Comparison of ENCODE assay signal across 29 mouse cellular contexts in genomic region chr3:106998370-106998769, GRCm38 (mm10). TPM values are rescaled to one million over a fixed set of nuclear protein-coding genes. Genes with fewer than 3 reads are reported as not detected.
DNase-seq lines count a peak whose midpoint lies in the region; ATAC-seq lines count a peak whose summit lies in the region.
"Had no signal": no experiment of that assay in that cellular context is flagged by ENCODE, and none has a peak within 500 bp of the region (broad histone marks: within the 10 kb centered on the region; RNA-seq: fewer than 3 reads in every experiment).

No protein-coding gene starts in this region.

- H3K27me3 ChIP-seq in forebrain, embryonic 12.5 days: no peaks in the 10 kb centered on the region
- H3K27me3 ChIP-seq in forebrain, embryonic 10.5 days (ENCODE audit: poor library complexity, severe bottlenecking): no peaks in the 10 kb centered on the region
- no peaks in the 10 kb centered on the region for H3K27me3 ChIP-seq in forebrain, embryonic 15.5 days
- H3K27me3 ChIP-seq: CH12.LX; embryonic facial prominence, embryonic 13.5 days; heart, embryonic 13.5 days had no signal

- no peak overlapping the region for H3K4me3 ChIP-seq in forebrain, embryonic 12.5 days (replicated peaks)
- no peak overlapping the region for H3K4me3 ChIP-seq in forebrain, embryonic 10.5 days
- H3K4me3 ChIP-seq in forebrain, embryonic 15.5 days: no peak overlapping the region
- H3K4me3 ChIP-seq: embryonic facial prominence, embryonic 10.5 days; embryonic facial prominence, embryonic 13.5 days; erythroblast, embryonic 14.5 days; heart, adult 2 months; heart, embryonic 10.5 days; heart, embryonic 13.5 days had no signal

- no peaks in the 10 kb centered on the region for H3K9me3 ChIP-seq in forebrain, embryonic 12.5 days
- H3K9me3 ChIP-seq in forebrain, embryonic 10.5 days: no peaks in the 10 kb centered on the region
- no peaks in the 10 kb centered on the region for H3K9me3 ChIP-seq in forebrain, embryonic 15.5 days
- H3K9me3 ChIP-seq: embryonic facial prominence, embryonic 10.5 days; embryonic facial prominence, embryonic 13.5 days; G1E; heart, embryonic 10.5 days; heart, embryonic 13.5 days had no signal

- no peak overlapping the region for H3K9ac ChIP-seq in forebrain, embryonic 12.5 days
- no peak overlapping the region for H3K9ac ChIP-seq in forebrain, embryonic 15.5 days (replicated peaks)
- H3K9ac ChIP-seq: embryonic facial prominence, embryonic 13.5 days; heart, embryonic 13.5 days; hindbrain, embryonic 14.5 days had no signal

- H3K4me2 ChIP-seq in forebrain, embryonic 12.5 days: no peak overlapping the region
- no peak overlapping the region for H3K4me2 ChIP-seq in forebrain, embryonic 15.5 days (replicated peaks)
- H3K4me2 ChIP-seq: embryonic facial prominence, embryonic 13.5 days; heart, embryonic 13.5 days; hindbrain, embryonic 14.5 days had no signal

- H3K36me3 ChIP-seq in forebrain, embryonic 12.5 days (replicated peaks): no peaks in the 10 kb centered on the region
- no peaks in the 10 kb centered on the region for H3K36me3 ChIP-seq in forebrain, embryonic 10.5 days (replicated peaks)
- no peaks in the 10 kb centered on the region for H3K36me3 ChIP-seq in forebrain, embryonic 15.5 days
- H3K36me3 ChIP-seq: embryonic facial prominence, embryonic 10.5 days; embryonic facial prominence, embryonic 13.5 days; G1E; heart, embryonic 10.5 days; heart, embryonic 13.5 days had no signal

- H3K4me1 ChIP-seq in forebrain, embryonic 12.5 days: peaks cover 2% of the 10 kb centered on the region; the same call in 1 of the 2 replicates
- no peaks in the 10 kb centered on the region for H3K4me1 ChIP-seq in forebrain, embryonic 10.5 days
- H3K4me1 ChIP-seq in forebrain, embryonic 15.5 days: peaks cover 22% of the 10 kb centered on the region
- H3K4me1 ChIP-seq: embryonic facial prominence, embryonic 10.5 days; embryonic facial prominence, embryonic 13.5 days; heart, embryonic 10.5 days; heart, embryonic 13.5 days had no signal

- peak; percentile 50; the same call in 1 of the 2 replicates for ATAC-seq in forebrain, embryonic 12.5 days (ENCODE audit: low FRiP score)
- ATAC-seq in forebrain, embryonic 15.5 days (replicated peaks): peak; percentile 84
- ATAC-seq: intestine, postnatal 0 days; Patski had no signal

- DNase-seq in forebrain, embryonic 10.5 days (ENCODE audit: extremely low spot score, low spot score): no peak
- peak; percentile 34 for DNase-seq in brain, adult 2 months (ENCODE audit: low read depth, low spot score)
- DNase-seq in ovary, adult 18-20 months (ENCODE audit: low spot score): no peak
- DNase-seq in testis, postnatal 10 days (ENCODE audit: low spot score): no peak
- DNase-seq: adrenal gland, postnatal 10 days; adrenal gland, postnatal 36 days; cerebellum, adult 11-12 months; cerebellum, adult 8-10 months; cerebellum, postnatal 10 days; cerebellum, postnatal 36 days; embryo, embryonic 11 days; gastrocnemius, postnatal 10 days; gastrocnemius, postnatal 36 days; heart, adult 2 months; heart, postnatal 14 days; heart, postnatal 4 days; kidney, adult 2 months had no signal

- 61% methylated on average over 1 of the region's 1 CpGs for WGBS in forebrain, embryonic 12.5 days
- 80% methylated on average over 1 of the region's 1 CpGs for WGBS in forebrain, embryonic 10.5 days
- WGBS in forebrain, embryonic 15.5 days: 57% methylated on average over 1 of the region's 1 CpGs

- no peak overlapping the region for H3K27ac ChIP-seq in forebrain, embryonic 12.5 days
- H3K27ac ChIP-seq in forebrain, embryonic 10.5 days: no peak overlapping the region
- peak overlapping the region; percentile 53; the same call in 1 of the 2 replicates for H3K27ac ChIP-seq in forebrain, embryonic 15.5 days (replicated peaks)
- H3K27ac ChIP-seq: embryonic facial prominence, embryonic 10.5 days; embryonic facial prominence, embryonic 13.5 days; heart, adult 2 months; heart, embryonic 10.5 days; heart, embryonic 13.5 days; hindbrain, embryonic 14.5 days had no signal

RNA-seq across cellular contexts. Expression of gene Kcna3, which starts 37.6 kb away (rescaled TPM):
- polyA plus RNA-seq in forebrain, embryonic 12.5 days (2016; fragmentation: Nextera tagmentation; extraction: Ambion mirVana): 17.3 and 18.4 TPM in 2 replicates
- polyA plus RNA-seq in forebrain, embryonic 10.5 days (2016; fragmentation: Nextera tagmentation; extraction: Ambion mirVana): 3.3 and 3.5 TPM in 2 replicates
- polyA plus RNA-seq in forebrain, embryonic 15.5 days (2015; fragmentation: Nextera tagmentation; extraction: Ambion mirVana): 21.8 and 21.9 TPM in 2 replicates
- polyA plus RNA-seq: erythroblast, embryonic 14.5 days; G1E; Patski had no signal
